Mouse (Mus musculus) intestine, embryonic 14.5 days (tissue): ENCODE measurements at regions not wholly inside any gene's neighbourhood (a gene's known extent, or its start where the extent isn't known, plus 50 kb on each side); places are given as distances from the start of the nearest gene placed in this dataset.

Experiments used
- ATAC-seq: fragments of 200-750 bp; cut with Nextera tagmentation; replicated peaks from 2 replicates; pipeline ENCODE4 v1.8.0; 2017; ENCODE audit warnings: low read depth, moderate number of reproducible peaks, moderate TSS enrichment, moderate library complexity; ENCODE audit not compliant: low FRiP score, low TSS enrichment
- DNase-seq: peaks from one replicate; pipeline ENCODE4 v3.0.0-alpha.2; 2018; ENCODE audit warnings: low spot score
- H3K27ac ChIP-seq: fragments of 300-500 bp; sonication (generic); 2 replicates; pipeline ENCODE4 v1.5.1; 2014; ENCODE audit warnings: low read depth, mild to moderate bottlenecking, control low read depth
- H3K27me3 ChIP-seq: fragments of 300-500 bp; sonication (generic); replicated peaks from 2 replicates; pipeline ENCODE4 v1.6.1; 2014; ENCODE audit warnings: low read length, control low read depth; ENCODE audit not compliant: control insufficient read depth, insufficient read depth
- H3K36me3 ChIP-seq: fragments of 300-500 bp; sonication (generic); 2 replicates; pipeline ENCODE4 v1.6.1; 2014; ENCODE audit warnings: low read length, control low read depth; ENCODE audit not compliant: control insufficient read depth, insufficient read depth
- H3K4me1 ChIP-seq: fragments of 300-500 bp; sonication (generic); replicated peaks from 2 replicates; pipeline ENCODE4 v1.6.1; 2014; ENCODE audit warnings: low read length, control low read depth, mixed read lengths; ENCODE audit not compliant: control insufficient read depth, insufficient read depth
- H3K4me2 ChIP-seq: fragments of 300-500 bp; sonication (generic); 2 replicates; pipeline ENCODE4 v1.6.1; 2014; ENCODE audit warnings: low read length
- H3K4me3 ChIP-seq: fragments of 300-500 bp; sonication (generic); 2 replicates; pipeline ENCODE4 v1.5.1; 2014; ENCODE audit warnings: low read depth, low read length, control low read depth, mixed read lengths
- H3K9ac ChIP-seq: fragments of 300-500 bp; sonication (generic); 2 replicates; pipeline ENCODE4 v1.6.1; 2014; ENCODE audit warnings: mild to moderate bottlenecking, low read length
- H3K9me3 ChIP-seq: fragments of 300-500 bp; sonication (generic); 2 replicates; pipeline ENCODE4 v1.6.1; 2016; ENCODE audit warnings: low read length, control low read depth; ENCODE audit not compliant: control insufficient read depth
- WGBS: fragments of 180-500 bp; shearing (Covaris S2); extraction: QIAGEN DNeasy Blood & Tissue Kit; methylation state at CpG from one replicate; pipeline ENCODE4 v1.1.7; 2014; 5-methylcytosine and 5-hydroxymethylcytosine counted together

- no peak for ATAC-seq
- no peak overlapping the region for H3K4me3 ChIP-seq
- H3K27me3 ChIP-seq = no peaks in the 10 kb centered on the region
- no peaks in the 10 kb centered on the region for H3K36me3 ChIP-seq
- H3K4me1 ChIP-seq = no peaks in the 10 kb centered on the region
- no peak for DNase-seq
- no peaks in the 10 kb centered on the region for H3K9me3 ChIP-seq
- no peak overlapping the region for H3K4me2 ChIP-seq
- H3K27ac ChIP-seq = no peak overlapping the region
- no peak overlapping the region for H3K9ac ChIP-seq
- WGBS = 63% methylated on average over 3 of the region's 3 CpGs
Observed at GRCm38 (mm10) chr2:138896563-138896962, 597.1 kb upstream of the Sptlc3 start.

GRCm38 (mm10) chr2:138897101-138897500 is 596.6 kb upstream of the Sptlc3 start:
- DNase-seq = no peak
- WGBS = 39% methylated on average over 3 of the region's 3 CpGs
- Histone ChIP-seq H3K27me3 (no peaks in the 10 kb centered on the region), H3K36me3 (no peaks in the 10 kb centered on the region), H3K9me3 (no peaks in the 10 kb centered on the region), H3K27ac (no peak overlapping the region), H3K4me3 (no peak overlapping the region), H3K9ac (no peak overlapping the region), H3K4me2 (no peak overlapping the region), H3K4me1 (no peaks in the 10 kb centered on the region)
- no peak for ATAC-seq

GRCm38 (mm10) chr2:138937165-138937564 is 556.5 kb upstream of the Sptlc3 start:
- ATAC-seq = no peak
- no peak overlapping the region for H3K4me2 ChIP-seq
- 89% methylated on average over 2 of the region's 2 CpGs for WGBS
- H3K9me3 ChIP-seq = no peaks in the 10 kb centered on the region
- no peak for DNase-seq
- no peaks in the 10 kb centered on the region for H3K4me1 ChIP-seq
- H3K4me3 ChIP-seq = no peak overlapping the region
- H3K9ac ChIP-seq = no peak overlapping the region
- no peaks in the 10 kb centered on the region for H3K36me3 ChIP-seq
- H3K27me3 ChIP-seq = no peaks in the 10 kb centered on the region
- H3K27ac ChIP-seq = no peak overlapping the region

- H3K9ac ChIP-seq = no peak overlapping the region
- WGBS = 94% methylated on average over 2 of the region's 2 CpGs
- no peaks in the 10 kb centered on the region for H3K4me1 ChIP-seq
- H3K27ac ChIP-seq = no peak overlapping the region
- H3K4me2 ChIP-seq = no peak overlapping the region
- H3K9me3 ChIP-seq = no peaks in the 10 kb centered on the region
- ATAC-seq (no peak), DNase-seq (no peak)
- H3K27me3 ChIP-seq = no peaks in the 10 kb centered on the region
- H3K36me3 ChIP-seq = no peaks in the 10 kb centered on the region
- no peak overlapping the region for H3K4me3 ChIP-seq
Observed at GRCm38 (mm10) chr2:138939367-138939766, 554.3 kb upstream of the Sptlc3 start.

GRCm38 (mm10) chr2:138966110-138966790 is 527.5 kb upstream of the Sptlc3 start:
- Histone ChIP-seq H3K4me1 (no peaks in the 10 kb centered on the region), H3K36me3 (no peaks in the 10 kb centered on the region), H3K4me3 (no peak overlapping the region), H3K9ac (no peak overlapping the region), H3K27me3 (no peaks in the 10 kb centered on the region), H3K27ac (no peak overlapping the region), H3K4me2 (no peak overlapping the region), H3K9me3 (no peaks in the 10 kb centered on the region)
- no peak for ATAC-seq
- no peak for DNase-seq
- WGBS = 55% methylated on average over 3 of the region's 3 CpGs

- no peaks in the 10 kb centered on the region for H3K27me3 ChIP-seq
- DNase-seq (no peak), ATAC-seq (no peak)
- 39% methylated on average over 2 of the region's 2 CpGs for WGBS
- no peaks in the 10 kb centered on the region for H3K4me1 ChIP-seq
- H3K9me3 ChIP-seq = no peaks in the 10 kb centered on the region
- no peak overlapping the region for H3K4me2 ChIP-seq
- no peak overlapping the region for H3K27ac ChIP-seq
- no peaks in the 10 kb centered on the region for H3K36me3 ChIP-seq
- no peak overlapping the region for H3K9ac ChIP-seq
- H3K4me3 ChIP-seq = no peak overlapping the region
Observed at GRCm38 (mm10) chr2:138974548-138974947, 519.2 kb upstream of the Sptlc3 start.

- no peak for DNase-seq
- no peak for ATAC-seq
- Histone ChIP-seq H3K9ac (no peak overlapping the region), H3K4me2 (no peak overlapping the region), H3K4me1 (no peaks in the 10 kb centered on the region), H3K9me3 (no peaks in the 10 kb centered on the region), H3K27ac (no peak overlapping the region), H3K36me3 (no peaks in the 10 kb centered on the region), H3K4me3 (no peak overlapping the region), H3K27me3 (no peaks in the 10 kb centered on the region)
- 40% methylated on average over 1 of the region's 1 CpGs for WGBS
Observed at GRCm38 (mm10) chr2:138990031-138990430, 503.7 kb upstream of the Sptlc3 start.

GRCm38 (mm10) chr2:139032105-139032812 is 461.5 kb upstream of the Sptlc3 start:
- H3K27ac ChIP-seq = no peak overlapping the region

DNA sequence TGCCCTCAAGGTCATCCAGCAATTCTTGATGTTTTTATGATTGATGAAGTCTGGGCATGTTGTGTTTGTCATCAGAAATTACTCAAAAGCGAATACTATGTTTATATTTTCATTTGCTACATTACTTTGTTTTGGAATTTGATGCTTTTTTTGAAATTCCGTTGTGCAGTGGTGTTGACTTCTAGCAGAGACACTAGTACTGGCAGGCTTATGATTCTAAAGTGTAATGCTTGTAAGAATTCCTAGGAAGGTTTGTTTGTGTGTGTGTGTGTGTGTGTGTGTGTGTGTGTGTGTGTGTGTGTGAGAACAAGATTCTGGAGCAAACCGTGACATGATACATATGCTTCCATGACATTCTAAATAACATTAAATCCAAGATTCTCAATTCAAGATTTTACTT is 458.9 kb upstream of the Sptlc3 start:
- H3K27me3 ChIP-seq = no peaks in the 10 kb centered on the region

More at GRCm38 (mm10) chr2:139032105-139032812, 461.5 kb upstream of the Sptlc3 start:
- no peak overlapping the region for H3K9ac ChIP-seq
- H3K4me2 ChIP-seq = no peak overlapping the region
- H3K4me1 ChIP-seq = no peaks in the 10 kb centered on the region
- no peaks in the 10 kb centered on the region for H3K36me3 ChIP-seq
- H3K4me3 ChIP-seq = no peak overlapping the region
- H3K27me3 ChIP-seq = no peaks in the 10 kb centered on the region
- WGBS = 28% methylated on average over 5 of the region's 5 CpGs
- DNase-seq (no peak), ATAC-seq (peak; percentile 80)
- no peaks in the 10 kb centered on the region for H3K9me3 ChIP-seq

More for the DNA sequence above, 458.9 kb upstream of the Sptlc3 start:
- Histone ChIP-seq H3K4me3 (no peak overlapping the region), H3K4me2 (no peak overlapping the region), H3K36me3 (no peaks in the 10 kb centered on the region), H3K9ac (no peak overlapping the region), H3K9me3 (no peaks in the 10 kb centered on the region), H3K4me1 (no peaks in the 10 kb centered on the region), H3K27ac (no peak overlapping the region)
- WGBS = 76% methylated on average over 3 of the region's 3 CpGs
- ATAC-seq (no peak), DNase-seq (no peak)
